Mouse (Mus musculus) C2C12 (cell line): ENCODE results near the gene Farp2. TPM values are rescaled to one million over a fixed set of nuclear protein-coding genes. Genes with fewer than 3 reads are reported as not detected.

ENCODE experiments used
- H3K27me3 ChIP-seq: one replicate; pipeline ENCODE4 v1.6.1; 2011; ENCODE audit not compliant: control insufficient read depth, insufficient read depth, insufficient read length
- H3K36me3 ChIP-seq: one replicate; pipeline ENCODE4 v1.6.1; 2011; ENCODE audit not compliant: control insufficient read depth, insufficient read depth
- H3K4me3 ChIP-seq: one replicate; pipeline ENCODE4 v1.5.1; 2011; ENCODE audit warnings: mild to moderate bottlenecking, control low read depth; ENCODE audit not compliant: poor library complexity, insufficient read depth, severe bottlenecking
- H3K79me2 ChIP-seq: one replicate; pipeline ENCODE4 v1.6.1; 2011; ENCODE audit not compliant: control insufficient read depth, insufficient read depth
- H3K79me3 ChIP-seq: one replicate; pipeline ENCODE4 v1.6.1; 2011; ENCODE audit warnings: low read depth, control low read depth
- H3ac ChIP-seq: one replicate; pipeline ENCODE3; 2011; ENCODE audit warnings: low read depth; ENCODE audit not compliant: control insufficient read depth, insufficient read length
- CEBPB ChIP-seq: IDR thresholded peaks from one replicate; pipeline ENCODE4 v1.6.1; 2011; ENCODE audit warnings: low read depth, mild to moderate bottlenecking, control low read depth, moderate library complexity
- CTCF ChIP-seq: IDR thresholded peaks from one replicate; pipeline ENCODE4 v1.5.1; 2011; ENCODE audit not compliant: control insufficient read depth, insufficient read depth, insufficient read length
- FOSL1 ChIP-seq: IDR thresholded peaks from one replicate; pipeline ENCODE4 v1.8.0; 2011; ENCODE audit warnings: mild to moderate bottlenecking, low read length; ENCODE audit not compliant: poor library complexity, insufficient read depth, severe bottlenecking
- MAX ChIP-seq: IDR thresholded peaks from one replicate; pipeline ENCODE4 v1.6.1; 2011; ENCODE audit warnings: mild to moderate bottlenecking, control low read depth
- MYOD1 ChIP-seq: IDR thresholded peaks from one replicate; pipeline ENCODE4 v1.6.1; 2011; ENCODE audit warnings: low read depth; ENCODE audit not compliant: control insufficient read depth, insufficient read length
- MYOG ChIP-seq: IDR thresholded peaks from one replicate; pipeline ENCODE4 v1.6.1; 2011; ENCODE audit not compliant: control insufficient read depth, insufficient read length; ENCODE audit errors: extremely low read depth
- USF1 ChIP-seq: IDR thresholded peaks from one replicate; pipeline ENCODE4 v1.6.1; 2011; ENCODE audit warnings: low read depth, mild to moderate bottlenecking, control low read depth, moderate library complexity
- polyA plus RNA-seq: library from polyadenylated mRNA; unstranded; fragments of >200 nt; fragmentation: generic; extraction: Trizol; gene quantifications from one replicate; pipeline ENCODE4 v1.2.1, GENCODE M21; 2012; ENCODE audit warnings: missing spikeins

Farp2 gene
- polyA plus RNA-seq, 1 experiment, result 3.0 TPM

DNA sequence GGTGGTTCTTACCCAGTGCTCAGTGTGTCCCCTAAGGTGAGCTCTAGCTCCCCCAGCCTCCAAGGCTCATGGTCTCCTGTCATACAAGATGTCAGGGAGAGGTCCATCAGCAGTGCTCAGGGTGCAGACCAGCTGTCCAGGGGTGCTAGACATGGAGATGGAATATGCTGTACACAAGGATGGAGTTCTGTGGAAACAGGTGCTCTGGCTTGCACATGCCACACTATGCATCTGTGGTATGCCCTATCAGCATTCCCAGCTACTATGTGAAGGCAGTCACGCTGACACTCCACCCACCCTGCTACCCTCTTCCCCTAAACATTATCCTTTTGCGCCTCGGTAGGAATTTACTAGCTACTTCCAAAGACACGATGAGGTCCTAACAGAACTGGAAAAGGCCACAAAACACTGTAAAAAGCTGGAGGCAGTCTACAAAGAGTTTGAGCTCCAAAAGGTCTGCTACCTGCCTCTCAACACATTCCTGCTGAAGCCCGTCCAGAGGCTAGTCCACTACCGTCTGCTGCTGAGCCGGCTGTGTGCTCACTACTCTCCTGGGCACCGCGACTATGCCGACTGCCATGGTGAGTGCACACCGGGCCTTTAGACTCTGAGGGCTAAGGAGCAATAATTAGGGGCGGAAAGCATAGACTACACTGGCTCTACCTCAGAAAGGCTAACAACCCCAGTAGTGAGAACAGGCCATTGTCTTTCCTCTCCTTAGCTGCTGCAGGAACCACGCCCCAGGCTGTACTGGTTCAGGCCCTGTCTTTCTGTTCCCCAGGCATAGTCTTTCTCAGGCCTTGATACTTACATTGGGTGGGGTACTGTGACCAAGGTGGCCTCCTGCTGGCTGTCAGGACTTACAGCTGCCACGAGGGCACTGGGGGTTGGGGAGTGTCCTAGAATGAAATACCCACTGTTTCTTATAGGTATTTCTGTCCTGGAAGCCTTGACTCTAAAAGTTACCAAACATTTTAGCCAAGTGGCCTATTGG, 95.5 kb downstream of the Farp2 start:
- Histone ChIP-seq H3K4me3 (no peak overlapping the region), H3K79me2 (no peaks in the 10 kb centered on the region), H3K79me3 (no peaks in the 10 kb centered on the region), H3K36me3 (no peaks in the 10 kb centered on the region), H3ac (no peak overlapping the region), H3K27me3 (no peaks in the 10 kb centered on the region)
- TF ChIP-seq FOSL1, result no peak
- no peak for TF ChIP-seq MAX
- no peak for TF ChIP-seq USF1
- no peak for TF ChIP-seq MYOG
- no peak for TF ChIP-seq CTCF
- TF ChIP-seq CEBPB, result no peak
- no peak for TF ChIP-seq MYOD1

DNA sequence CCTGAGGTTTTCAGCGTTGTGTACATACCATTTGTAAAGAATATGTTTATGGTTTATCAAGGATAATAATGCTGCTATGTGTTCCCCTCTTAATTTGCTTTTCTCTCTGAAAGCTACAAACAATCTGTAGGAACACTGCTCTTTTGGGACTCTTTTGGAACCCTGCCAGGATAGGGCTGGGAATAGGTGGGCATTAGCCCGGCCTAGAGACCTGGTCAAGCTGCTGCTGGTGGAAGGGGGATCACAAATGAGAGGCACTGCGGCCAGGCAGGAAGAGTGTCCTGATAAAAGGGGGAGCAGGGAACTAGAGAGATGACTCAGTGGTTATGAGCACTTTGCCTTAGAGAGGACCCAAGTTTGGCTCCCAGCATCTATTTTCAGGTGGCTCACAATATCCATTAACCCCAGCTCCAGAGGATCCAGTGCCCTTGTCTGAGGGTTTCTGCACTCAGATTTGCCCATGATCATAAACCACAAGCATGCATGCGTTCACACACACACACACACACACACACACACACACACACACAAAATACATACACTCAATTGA, 96.9 kb downstream of the Farp2 start:
- no peak overlapping the region for H3K4me3 ChIP-seq
- H3K27me3 ChIP-seq, result no peaks in the 10 kb centered on the region
- H3K36me3 ChIP-seq, result no peaks in the 10 kb centered on the region

DNA sequence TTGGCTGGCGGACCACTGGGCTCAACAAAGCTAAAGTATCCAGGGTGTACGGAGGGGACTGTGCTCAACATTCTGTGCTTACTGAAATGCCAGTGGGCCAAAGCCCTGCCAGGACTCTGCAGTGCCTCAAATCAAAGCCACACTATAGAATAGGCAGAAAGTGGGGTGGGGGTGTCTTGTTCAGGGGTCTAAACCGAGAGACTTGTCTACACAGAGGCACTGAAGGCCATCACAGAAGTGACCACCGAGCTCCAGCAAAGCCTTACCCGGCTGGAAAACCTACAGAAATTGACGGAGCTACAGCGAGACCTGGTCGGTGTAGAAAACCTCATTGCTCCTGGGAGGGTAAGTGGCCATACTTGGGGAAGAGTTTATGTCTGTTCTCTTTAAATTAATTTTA, 97.9 kb downstream of the Farp2 start:
- TF ChIP-seq MAX, result no peak
- TF ChIP-seq MYOG, result no peak
- no peak for TF ChIP-seq FOSL1
- no peak for TF ChIP-seq USF1
- TF ChIP-seq CTCF, result no peak
- TF ChIP-seq MYOD1, result no peak
- TF ChIP-seq CEBPB, result no peak
- Histone ChIP-seq H3K4me3 (no peak overlapping the region), H3ac (no peak overlapping the region), H3K27me3 (no peaks in the 10 kb centered on the region), H3K79me2 (no peaks in the 10 kb centered on the region), H3K79me3 (no peaks in the 10 kb centered on the region), H3K36me3 (no peaks in the 10 kb centered on the region)

More for the DNA sequence above, 96.9 kb downstream of the Farp2 start:
- no peak for TF ChIP-seq FOSL1
- no peak for TF ChIP-seq MAX
- TF ChIP-seq MYOG, result no peak
- TF ChIP-seq CTCF, result no peak
- TF ChIP-seq MYOD1, result no peak
- no peak for TF ChIP-seq USF1
- no peak for TF ChIP-seq CEBPB
- H3K79me2 ChIP-seq, result no peaks in the 10 kb centered on the region
- no peak overlapping the region for H3ac ChIP-seq
- no peaks in the 10 kb centered on the region for H3K79me3 ChIP-seq

DNA sequence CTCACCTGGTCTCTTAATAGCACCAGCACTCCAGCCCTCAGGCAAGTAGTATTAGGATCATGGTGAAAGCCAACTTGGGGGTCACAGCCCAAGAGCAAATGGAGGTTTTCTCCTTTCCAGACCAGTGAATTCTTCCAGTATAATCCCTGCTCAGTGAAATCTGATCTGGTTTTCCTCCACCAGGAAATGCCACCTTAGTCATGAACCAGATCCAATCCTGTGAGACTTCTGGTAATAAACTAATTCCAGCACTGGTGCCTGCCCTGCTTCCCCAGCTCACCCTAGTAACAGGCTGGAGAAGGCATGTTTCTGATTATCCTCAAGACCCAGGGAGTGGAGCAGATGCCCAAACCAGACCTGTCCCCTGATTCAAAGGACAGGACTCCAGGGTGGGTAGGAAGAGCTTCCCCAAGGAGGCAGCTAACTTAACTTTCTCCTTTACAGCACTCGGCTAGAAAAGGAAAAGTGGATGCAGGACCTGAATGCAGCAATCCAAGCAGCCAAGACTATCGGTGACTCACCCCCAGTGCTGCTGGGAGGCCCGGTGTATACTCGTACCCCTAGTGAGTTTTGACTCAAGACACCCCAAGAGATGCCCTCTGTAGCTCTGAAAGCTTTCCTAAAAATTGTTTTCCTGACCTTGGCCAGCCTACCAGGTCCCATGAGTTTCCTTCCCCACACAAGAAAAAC, 106.3 kb downstream of the Farp2 start:
- TF ChIP-seq FOSL1 (no peak), MAX (no peak), MYOG (no peak), MYOD1 (no peak), CTCF (no peak), USF1 (no peak), CEBPB (no peak)

DNA sequence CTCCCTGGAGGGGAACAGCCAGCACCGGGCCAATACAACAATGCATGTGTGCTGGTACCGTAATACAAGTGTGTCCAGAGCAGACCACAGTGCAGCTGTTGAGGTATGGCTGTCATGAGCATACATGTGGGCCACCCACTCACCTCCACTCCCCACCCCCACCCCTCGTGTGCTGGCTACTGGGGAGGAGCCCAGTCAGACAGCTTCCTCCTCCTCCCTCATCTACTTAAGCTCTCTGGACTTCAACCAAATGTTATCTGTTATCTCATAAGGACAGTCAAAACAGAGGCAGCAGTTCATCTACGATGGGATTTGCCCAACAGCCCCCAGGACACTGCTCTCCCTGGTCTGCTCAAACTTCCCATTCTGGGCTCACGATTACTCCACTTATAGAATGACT, 107.1 kb downstream of the Farp2 start:
- Histone ChIP-seq H3K36me3 (peaks cover 38% of the 10 kb centered on the region), H3K4me3 (no peak overlapping the region), H3K79me2 (no peaks in the 10 kb centered on the region), H3ac (no peak overlapping the region), H3K27me3 (no peaks in the 10 kb centered on the region), H3K79me3 (no peaks in the 10 kb centered on the region)
- TF ChIP-seq CTCF, result no peak

More for the DNA sequence above, 106.3 kb downstream of the Farp2 start:
- H3K27me3 ChIP-seq, result no peaks in the 10 kb centered on the region
- peaks cover 31% of the 10 kb centered on the region for H3K36me3 ChIP-seq
- H3K4me3 ChIP-seq, result no peak overlapping the region
- no peak overlapping the region for H3ac ChIP-seq
- H3K79me3 ChIP-seq, result no peaks in the 10 kb centered on the region
- H3K79me2 ChIP-seq, result no peaks in the 10 kb centered on the region
